Mouse (Mus musculus) liver, embryonic 11.5 days (tissue): ENCODE measurements around the gene Rbl2. TPM values are rescaled to one million over a fixed set of nuclear protein-coding genes. Genes with fewer than 3 reads are reported as not detected.

Source experiments
- ATAC-seq: fragments of 200-750 bp; cut with Nextera tagmentation; replicated peaks from 2 replicates; pipeline ENCODE4 v1.8.0; 2017; ENCODE audit warnings: moderate number of reproducible peaks, mild to moderate bottlenecking, moderate TSS enrichment, moderate library complexity; ENCODE audit not compliant: low FRiP score
- DNase-seq: peaks from one replicate; pipeline ENCODE4 v3.0.0-alpha.2; 2017; ENCODE audit warnings: low spot score
- H3K27ac ChIP-seq: fragments of 300-500 bp; sonication (generic); 2 replicates; pipeline ENCODE4 v1.5.1; 2014; ENCODE audit warnings: mild to moderate bottlenecking, low read depth, low read length, control low read depth
- H3K27me3 ChIP-seq: fragments of 300-500 bp; sonication (generic); replicated peaks from 2 replicates; pipeline ENCODE4 v1.6.1; 2014; ENCODE audit warnings: low read length, mixed read lengths; ENCODE audit not compliant: control insufficient read depth, insufficient read depth
- H3K36me3 ChIP-seq: fragments of 300-500 bp; sonication (generic); 2 replicates; pipeline ENCODE4 v1.6.1; 2014; ENCODE audit warnings: mild to moderate bottlenecking, low read length, moderate library complexity, mixed read lengths; ENCODE audit not compliant: control insufficient read depth, insufficient read depth
- H3K4me1 ChIP-seq: fragments of 300-500 bp; sonication (generic); replicated peaks from 2 replicates; pipeline ENCODE4 v1.6.1; 2014; ENCODE audit warnings: low read length, mixed read lengths; ENCODE audit not compliant: control insufficient read depth, insufficient read depth
- H3K4me2 ChIP-seq: fragments of 300-500 bp; sonication (generic); 2 replicates; pipeline ENCODE4 v1.6.1; 2014; ENCODE audit warnings: mild to moderate bottlenecking, control low read depth, moderate library complexity
- H3K4me3 ChIP-seq: fragments of 300-500 bp; sonication (generic); 2 replicates; pipeline ENCODE4 v1.5.1; 2014; ENCODE audit warnings: low read depth, low read length, control low read depth
- H3K9ac ChIP-seq: fragments of 300-500 bp; sonication (generic); 2 replicates; pipeline ENCODE4 v1.6.1; 2014; ENCODE audit warnings: low read depth, low read length, control low read depth
- H3K9me3 ChIP-seq: fragments of 300-500 bp; sonication (generic); 2 replicates; pipeline ENCODE4 v1.6.1; 2016; ENCODE audit warnings: low read length, inconsistent platforms, mixed read lengths; ENCODE audit not compliant: control insufficient read depth
- WGBS: fragments of 180-500 bp; shearing (Covaris S2); extraction: QIAGEN DNeasy Blood & Tissue Kit; methylation state at CpG from one replicate; pipeline ENCODE4 v1.1.7; 2014; 5-methylcytosine and 5-hydroxymethylcytosine counted together
- polyA plus RNA-seq: library from polyadenylated mRNA; unstranded; fragments of >200 nt; fragmentation: Nextera tagmentation; extraction: Ambion mirVana; gene quantifications from 2 replicates; pipeline ENCODE4 v1.2.1, GENCODE M21; 2014

Gene Rbl2
- polyA plus RNA-seq, 1 experiment from 2014 or later = 14.6 TPM

- DNase-seq (no peak), ATAC-seq (no peak)
- no peak overlapping the region for H3K4me2 ChIP-seq
- 81% methylated on average over 14 of the region's 14 CpGs for WGBS
- no peak overlapping the region for H3K4me3 ChIP-seq
- H3K27ac ChIP-seq = no peak overlapping the region
- H3K9me3 ChIP-seq = no peaks in the 10 kb centered on the region
- peaks cover 4% of the 10 kb centered on the region; the same call in 1 of the 2 replicates for H3K4me1 ChIP-seq
- H3K36me3 ChIP-seq = no peaks in the 10 kb centered on the region
- H3K27me3 ChIP-seq = no peaks in the 10 kb centered on the region
- H3K9ac ChIP-seq = no peak overlapping the region
Observed at GRCm38 (mm10) chr8:91135308-91136181, 65.7 kb downstream of the Rbl2 start.

- Histone ChIP-seq H3K4me3 (no peak overlapping the region), H3K9ac (no peak overlapping the region), H3K4me1 (no peaks in the 10 kb centered on the region), H3K9me3 (peaks cover 3% of the 10 kb centered on the region; the same call in 1 of the 2 replicates), H3K27me3 (no peaks in the 10 kb centered on the region), H3K36me3 (no peaks in the 10 kb centered on the region), H3K27ac (no peak overlapping the region), H3K4me2 (no peak overlapping the region)
- 69% methylated on average over 4 of the region's 4 CpGs for WGBS
- DNase-seq (no peak), ATAC-seq (no peak)
Observed at GRCm38 (mm10) chr8:91140828-91141227, 71.0 kb downstream of the Rbl2 start.

GRCm38 (mm10) chr8:91147715-91148114 lies 77.9 kb downstream of the Rbl2 start:
- H3K36me3 ChIP-seq = no peaks in the 10 kb centered on the region
- no peak overlapping the region for H3K27ac ChIP-seq
- DNase-seq (no peak), ATAC-seq (no peak)
- H3K4me1 ChIP-seq = no peaks in the 10 kb centered on the region
- peak overlapping the region; percentile 42; the same call in 1 of the 2 replicates for H3K4me2 ChIP-seq
- no peak overlapping the region for H3K9ac ChIP-seq
- H3K9me3 ChIP-seq = no peaks in the 10 kb centered on the region; the same call in 1 of the 2 replicates
- no peak overlapping the region for H3K4me3 ChIP-seq
- WGBS = 9% methylated on average over 6 of the region's 6 CpGs
- H3K27me3 ChIP-seq = no peaks in the 10 kb centered on the region

GRCm38 (mm10) chr8:91148643-91149178 lies 78.9 kb downstream of the Rbl2 start:
- Histone ChIP-seq H3K4me1 (no peaks in the 10 kb centered on the region), H3K4me3 (no peak overlapping the region), H3K27ac (no peak overlapping the region), H3K4me2 (no peak overlapping the region), H3K9me3 (no peaks in the 10 kb centered on the region; the same call in 1 of the 2 replicates), H3K36me3 (no peaks in the 10 kb centered on the region), H3K27me3 (no peaks in the 10 kb centered on the region), H3K9ac (no peak overlapping the region)
- WGBS = 72% methylated on average over 15 of the region's 15 CpGs
- DNase-seq = no peak
- ATAC-seq = no peak

- Histone ChIP-seq H3K4me2 (no peak overlapping the region), H3K27me3 (no peaks in the 10 kb centered on the region), H3K36me3 (no peaks in the 10 kb centered on the region), H3K9me3 (peaks cover under 1% of the 10 kb centered on the region; the same call in 1 of the 2 replicates), H3K4me3 (no peak overlapping the region), H3K27ac (no peak overlapping the region), H3K4me1 (no peaks in the 10 kb centered on the region), H3K9ac (no peak overlapping the region)
- no peak for ATAC-seq
- 56% methylated on average over 3 of the region's 3 CpGs for WGBS
- no peak for DNase-seq
Observed at GRCm38 (mm10) chr8:91149298-91149697, 79.4 kb downstream of the Rbl2 start.

GRCm38 (mm10) chr8:91151531-91151930 lies 81.7 kb downstream of the Rbl2 start:
- WGBS = 90% methylated on average over 7 of the region's 7 CpGs
- ATAC-seq (no peak), DNase-seq (no peak)
- H3K4me1 ChIP-seq = no peaks in the 10 kb centered on the region
- H3K27me3 ChIP-seq = no peaks in the 10 kb centered on the region
- no peak overlapping the region for H3K4me3 ChIP-seq
- H3K27ac ChIP-seq = no peak overlapping the region
- no peak overlapping the region for H3K9ac ChIP-seq
- H3K4me2 ChIP-seq = no peak overlapping the region
- 0 out of 2 replicates have a peak, but pooled peaks cover 2% of the 10 kb centered on the region for H3K9me3 ChIP-seq
- H3K36me3 ChIP-seq = no peaks in the 10 kb centered on the region

- no peaks in the 10 kb centered on the region for H3K27me3 ChIP-seq
- DNase-seq (no peak), ATAC-seq (no peak)
- H3K9ac ChIP-seq = no peak overlapping the region
- H3K36me3 ChIP-seq = no peaks in the 10 kb centered on the region
- H3K4me1 ChIP-seq = no peaks in the 10 kb centered on the region
- 64% methylated on average over 3 of the region's 3 CpGs for WGBS
- H3K4me2 ChIP-seq = no peak overlapping the region
- 0 out of 2 replicates have a peak, but pooled peaks cover 2% of the 10 kb centered on the region for H3K9me3 ChIP-seq
- H3K27ac ChIP-seq = no peak overlapping the region
- H3K4me3 ChIP-seq = no peak overlapping the region
Observed at GRCm38 (mm10) chr8:91153831-91154230, 84.0 kb downstream of the Rbl2 start.

GRCm38 (mm10) chr8:91154564-91154963 lies 84.7 kb downstream of the Rbl2 start:
- WGBS = 42% methylated on average over 6 of the region's 6 CpGs
- Histone ChIP-seq H3K36me3 (no peaks in the 10 kb centered on the region), H3K4me2 (no peak overlapping the region), H3K9ac (no peak overlapping the region), H3K4me3 (no peak overlapping the region), H3K9me3 (0 out of 2 replicates have a peak, but pooled peaks cover 2% of the 10 kb centered on the region), H3K27me3 (no peaks in the 10 kb centered on the region), H3K4me1 (no peaks in the 10 kb centered on the region), H3K27ac (no peak overlapping the region)
- DNase-seq = no peak
- ATAC-seq = no peak; the same call in 1 of the 2 replicates
